Mouse (Mus musculus): Measurements from ENCODE around the gene Tuba1c. TPM values are rescaled to one million over a fixed set of nuclear protein-coding genes. Genes with fewer than 3 reads are reported as not detected.

Tuba1c gene
- total and polyA plus RNA-seq, 3 experiments: 178 to 390 (median 220) TPM

- H3K36me3 ChIP-seq (replicated peaks in 1 of 2; ENCODE audit: control insufficient read depth in 1 of 2, insufficient read depth in 1 of 2, low read length in 1 of 2): no peaks in the 10 kb centered on the region
- no peak for DNase-seq (ENCODE audit: extremely low read depth)
- H3K4me3 ChIP-seq (replicated peaks in 1 of 3; ENCODE audit: low read depth in 2 of 3, low read length in 2 of 3, poor library complexity in 1 of 3): no peak overlapping the region
- H3K27ac ChIP-seq (ENCODE audit: insufficient read depth, low read depth): no peak overlapping the region
- no peaks in the 10 kb centered on the region for H3K79me2 ChIP-seq (replicated peaks; ENCODE audit: control insufficient read depth, extremely low read depth, insufficient read depth, poor library complexity, severe bottlenecking)
- in situ Hi-C loops (cut with MboI; ENCODE audit: low pct_ligation_motif_present, low pct_unique_long_range_greater_than_20kb, low sequenced_read_pairs) (no loop called here), dilution Hi-C loops (cut with MboI; ENCODE audit: extremely low pct_ligation_motif_present, extremely low pct_unique_long_range_greater_than_20kb, low sequenced_read_pairs) (no loop called here)
- H3K27me3 ChIP-seq (replicated peaks): no peaks in the 10 kb centered on the region
- H3K9ac ChIP-seq (ENCODE audit: insufficient read depth, low read depth): no peak overlapping the region
- peaks cover 0 to 25% of the 10 kb centered on the region in 2 experiments; a peak in 2 of 4 replicates for H3K4me1 ChIP-seq (ENCODE audit: control insufficient read depth in 1 of 2, insufficient read depth in 2 of 2)
- TF ChIP-seq MAZ (IDR thresholded peaks at IDR 0.05; ENCODE audit: low read depth, low read length): no peak
- no peak for TF ChIP-seq RCOR1 (conservative IDR thresholded peaks at IDR 0.05; ENCODE audit: low read depth, low read length)
- TF ChIP-seq TCF12 (IDR thresholded peaks at IDR 0.05; ENCODE audit: low read depth, low read length): no peak
- no peak for TF ChIP-seq SIN3A (IDR thresholded peaks at IDR 0.05; ENCODE audit: low read length)
- peak; percentile 59 for TF ChIP-seq ZNF384 (IDR thresholded peaks at IDR 0.05; ENCODE audit: low read depth, low read length)
- TF ChIP-seq JUND (conservative IDR thresholded peaks at IDR 0.05; ENCODE audit: low read depth, low read length): no peak
- peak overlapping the region; percentile 65; the same call in 1 of the 2 replicates for H3K4me2 ChIP-seq (ENCODE audit: insufficient read depth, low read depth, poor library complexity, severe bottlenecking)
- no peaks in the 10 kb centered on the region for H3K9me3 ChIP-seq (replicated peaks; ENCODE audit: low read length)
These were observed 17.7 kb upstream of the Tuba1c start for GRCm38 (mm10) chr15:99011946-99012345.

GRCm38 (mm10) chr15:99014496-99015030 is 15.1 kb upstream of the Tuba1c start:
- Histone ChIP-seq H3K27ac (ENCODE audit: insufficient read depth, low read depth) (no peak overlapping the region), H3K4me2 (ENCODE audit: insufficient read depth, low read depth, poor library complexity, severe bottlenecking) (no peak overlapping the region), H3K27me3 (replicated peaks) (no peaks in the 10 kb centered on the region), H3K4me1 (ENCODE audit: control insufficient read depth in 1 of 2, insufficient read depth in 2 of 2) (peaks cover 0 to 15% of the 10 kb centered on the region in 2 experiments; a peak in 2 of 4 replicates), H3K9me3 (replicated peaks; ENCODE audit: low read length) (no peaks in the 10 kb centered on the region), H3K9ac (ENCODE audit: insufficient read depth, low read depth) (no peak overlapping the region), H3K36me3 (replicated peaks in 1 of 2; ENCODE audit: control insufficient read depth in 1 of 2, insufficient read depth in 1 of 2, low read length in 1 of 2) (no peaks in the 10 kb centered on the region), H3K4me3 (replicated peaks in 1 of 3; ENCODE audit: low read depth in 2 of 3, low read length in 2 of 3, poor library complexity in 1 of 3) (no peak overlapping the region), H3K79me2 (replicated peaks; ENCODE audit: control insufficient read depth, extremely low read depth, insufficient read depth, poor library complexity, severe bottlenecking) (no peaks in the 10 kb centered on the region)
- TF ChIP-seq HCFC1 (IDR thresholded peaks at IDR 0.05; ENCODE audit: low read depth, low read length) (no peak), ETS1 (conservative IDR thresholded peaks at IDR 0.05; ENCODE audit: low read depth, low read length) (no peak), CHD1 (IDR thresholded peaks at IDR 0.05; ENCODE audit: low read depth, low read length) (no peak), JUND (conservative IDR thresholded peaks at IDR 0.05; ENCODE audit: low read depth, low read length) (no peak), USF1 (IDR thresholded peaks at IDR 0.05; ENCODE audit: low read depth, low read length) (no peak), PAX5 (IDR thresholded peaks at IDR 0.05; ENCODE audit: low read length) (no peak), MAFK (IDR thresholded peaks at IDR 0.05; ENCODE audit: insufficient replicate concordance, low read length) (no peak), ZKSCAN1 (IDR thresholded peaks at IDR 0.05; ENCODE audit: borderline replicate concordance, low read depth, low read length) (no peak), GABPA (IDR thresholded peaks at IDR 0.05; ENCODE audit: insufficient replicate concordance, low read depth, low read length) (no peak), ZNF384 (IDR thresholded peaks at IDR 0.05; ENCODE audit: low read depth, low read length) (no peak), ZC3H11A (IDR thresholded peaks at IDR 0.05; ENCODE audit: low read depth, low read length) (no peak), UBTF (IDR thresholded peaks at IDR 0.05; ENCODE audit: low read depth, low read length) (no peak), NELFE (IDR thresholded peaks at IDR 0.05; ENCODE audit: low read depth, low read length) (no peak), JUN (IDR thresholded peaks at IDR 0.05; ENCODE audit: insufficient read depth, low read depth, low read length) (no peak), USF2 (conservative IDR thresholded peaks at IDR 0.05; ENCODE audit: low read depth, low read length) (no peak), NRF1 (IDR thresholded peaks at IDR 0.05; ENCODE audit: low read depth, low read length) (no peak), SIN3A (IDR thresholded peaks at IDR 0.05; ENCODE audit: low read length) (no peak), POLR2AphosphoS2 (IDR thresholded peaks at IDR 0.05; ENCODE audit: low read depth, low read length) (no peak), E2F4 (IDR thresholded peaks at IDR 0.05; ENCODE audit: insufficient replicate concordance, low read depth, low read length) (no peak), RCOR1 (conservative IDR thresholded peaks at IDR 0.05; ENCODE audit: low read depth, low read length) (no peak)
- dilution Hi-C loops (cut with MboI; ENCODE audit: extremely low pct_ligation_motif_present, extremely low pct_unique_long_range_greater_than_20kb, low sequenced_read_pairs): no loop called here
- no peak for DNase-seq (ENCODE audit: extremely low read depth)
- in situ Hi-C loops (cut with MboI; ENCODE audit: low pct_ligation_motif_present, low pct_unique_long_range_greater_than_20kb, low sequenced_read_pairs): no loop called here

Measured in CH12.LX (cell line).